Mouse (Mus musculus) liver, embryonic 14.5 days (tissue): Measurements from ENCODE around the gene Numbl. TPM values are rescaled to one million over a fixed set of nuclear protein-coding genes. Genes with fewer than 3 reads are reported as not detected.

ENCODE experiments used
- ATAC-seq: fragments of 200-750 bp; cut with Nextera tagmentation; 2 replicates; pipeline ENCODE4 v1.8.0; 2017; ENCODE audit warnings: moderate number of reproducible peaks, mild to moderate bottlenecking, moderate library complexity; ENCODE audit not compliant: insufficient read depth
- DNase-seq, 3 experiments: peaks; one replicate each; pipeline ENCODE4 v3.0.0-alpha.2; 2012 to 2013; ENCODE audit warnings: low read depth in 3 of 3, low spot score in 3 of 3
- H3K27ac ChIP-seq: fragments of 300-500 bp; sonication (generic); 2 replicates; pipeline ENCODE4 v1.5.1; 2014; ENCODE audit warnings: moderate library complexity, mild to moderate bottlenecking, control low read depth, inconsistent platforms
- H3K27me3 ChIP-seq: fragments of 300-500 bp; sonication (generic); 2 replicates; pipeline ENCODE4 v1.6.1; 2014; ENCODE audit warnings: mild to moderate bottlenecking, low read length, moderate library complexity; ENCODE audit not compliant: control insufficient read depth, insufficient read depth
- H3K36me3 ChIP-seq: fragments of 300-500 bp; sonication (generic); replicated peaks from 2 replicates; pipeline ENCODE4 v1.6.1; 2014; ENCODE audit warnings: low read depth; ENCODE audit not compliant: control insufficient read depth, insufficient read depth
- H3K4me1 ChIP-seq, 2 experiments: fragments of 200-500 bp in 1 of 2; fragments of 300-500 bp in 1 of 2; sonication (generic) in 1 of 2; replicated peaks; 2 replicates each; pipeline ENCODE4 v1.6.1; 2012 to 2014; ENCODE audit warnings: antibody characterized with exemption in 1 of 2, inconsistent platforms in 1 of 2, low read length in 1 of 2; ENCODE audit not compliant: control insufficient read depth in 2 of 2, insufficient read depth in 2 of 2
- H3K4me2 ChIP-seq: fragments of 300-500 bp; sonication (generic); 2 replicates; pipeline ENCODE4 v1.6.1; 2014; ENCODE audit warnings: low read depth, mild to moderate bottlenecking, control low read depth, moderate library complexity
- H3K4me3 ChIP-seq, 2 experiments: fragments of 200-500 bp in 1 of 2; fragments of 300-500 bp in 1 of 2; sonication (generic) in 1 of 2; 2 replicates each; pipeline ENCODE4 v1.5.1; 2012 to 2014; ENCODE audit warnings: low read depth in 2 of 2, low read length in 2 of 2, mild to moderate bottlenecking in 2 of 2, control low read depth in 1 of 2, inconsistent platforms in 1 of 2, moderate library complexity in 1 of 2; ENCODE audit not compliant: insufficient read depth in 1 of 2
- H3K9ac ChIP-seq: fragments of 300-500 bp; sonication (generic); replicated peaks from 2 replicates; pipeline ENCODE4 v1.6.1; 2014; ENCODE audit warnings: mild to moderate bottlenecking, control low read depth, moderate library complexity
- H3K9me3 ChIP-seq: fragments of 300-500 bp; sonication (generic); 2 replicates; pipeline ENCODE4 v1.6.1; 2016; ENCODE audit warnings: low read length, mixed read lengths; ENCODE audit not compliant: control insufficient read depth
- CTCF ChIP-seq: IDR thresholded peaks from 2 replicates; pipeline ENCODE4 v1.5.1; 2016; ENCODE audit warnings: antibody characterized with exemption, low read depth, control low read depth
- EP300 ChIP-seq: IDR thresholded peaks from 2 replicates; pipeline ENCODE4 v1.6.1; 2016; ENCODE audit warnings: antibody characterized with exemption, low read depth
- WGBS: fragments of 180-500 bp; shearing (Covaris S2); extraction: QIAGEN DNeasy Blood & Tissue Kit; methylation state at CpG from one replicate; pipeline ENCODE4 v1.1.7; 2014; ENCODE audit not compliant: insufficient replicate concordance; 5-methylcytosine and 5-hydroxymethylcytosine counted together
- polyA plus RNA-seq, 2 experiments: library from polyadenylated mRNA; depleted of rRNA in 1 of 2; stranded (reverse) in 1 of 2; unstranded in 1 of 2; fragments of >200 nt; fragmentation: Nextera tagmentation in 1 of 2; extraction: Ambion mirVana in 1 of 2; gene quantifications; 2 replicates each; pipeline versions ENCODE4 v1.2.1 to v1.2.3; 2012 to 2014

The Numbl gene
- polyA plus RNA-seq, 2 experiments: 0.72 to 1.9 TPM

DNA sequence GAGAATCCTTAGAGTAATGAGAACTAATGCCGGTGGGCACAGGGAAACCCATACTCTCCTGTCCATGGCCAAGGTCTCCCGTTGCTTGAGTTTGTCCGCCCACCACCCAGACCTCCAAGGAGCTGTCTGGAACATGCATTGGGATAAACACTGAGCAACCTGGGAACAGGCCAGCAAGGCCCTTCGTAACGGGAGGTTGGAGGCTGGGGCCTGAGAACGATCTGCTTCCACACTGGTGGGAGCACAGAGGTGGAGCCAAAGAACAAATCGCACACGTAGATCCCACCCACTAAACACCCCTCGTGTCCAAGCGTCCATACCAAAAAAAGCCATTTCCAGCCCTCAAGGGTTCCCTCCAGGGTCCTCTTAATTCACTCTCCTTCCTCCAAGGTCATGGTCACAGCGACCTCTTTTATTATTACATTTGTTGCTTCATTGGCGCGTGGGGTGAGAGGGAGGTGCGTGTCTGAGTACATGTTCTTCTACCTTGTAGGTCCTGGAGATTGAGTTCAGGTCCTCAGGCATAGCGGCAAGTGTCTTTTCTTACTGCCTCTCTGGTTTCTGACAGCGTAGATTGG lies 39.9 kb downstream of the Numbl start:
- Histone ChIP-seq H3K27ac (no peak overlapping the region), H3K36me3 (no peaks in the 10 kb centered on the region), H3K9me3 (no peaks in the 10 kb centered on the region), H3K9ac (no peak overlapping the region), H3K4me2 (no peak overlapping the region), H3K4me1 (no peaks in the 10 kb centered on the region), H3K27me3 (no peaks in the 10 kb centered on the region), H3K4me3 (no peak overlapping the region)
- DNase-seq (no peak), ATAC-seq (no peak)
- 68% methylated on average over 16 of the region's 16 CpGs for WGBS
- TF ChIP-seq EP300 (no peak), CTCF (no peak)

DNA sequence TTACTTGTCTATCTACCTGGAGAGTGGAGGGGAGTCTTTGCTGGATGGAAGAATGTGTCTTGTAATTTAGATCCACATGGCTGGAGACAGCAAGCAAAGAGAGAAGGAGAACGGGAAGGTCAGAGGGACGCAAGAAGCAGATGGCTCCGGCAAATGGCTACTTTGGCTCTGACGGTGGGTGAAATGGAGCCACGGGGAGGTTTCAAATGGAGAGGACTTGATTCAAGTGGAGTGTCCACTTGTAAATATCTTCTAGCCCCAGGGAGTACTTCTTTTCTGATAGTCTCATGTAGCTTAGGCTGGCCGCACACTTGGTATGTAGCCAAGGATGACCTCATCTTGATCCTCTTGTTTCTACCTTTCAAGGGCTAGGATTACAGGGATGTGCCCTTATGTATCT lies 40.6 kb downstream of the Numbl start:
- ATAC-seq: no peak

DNA sequence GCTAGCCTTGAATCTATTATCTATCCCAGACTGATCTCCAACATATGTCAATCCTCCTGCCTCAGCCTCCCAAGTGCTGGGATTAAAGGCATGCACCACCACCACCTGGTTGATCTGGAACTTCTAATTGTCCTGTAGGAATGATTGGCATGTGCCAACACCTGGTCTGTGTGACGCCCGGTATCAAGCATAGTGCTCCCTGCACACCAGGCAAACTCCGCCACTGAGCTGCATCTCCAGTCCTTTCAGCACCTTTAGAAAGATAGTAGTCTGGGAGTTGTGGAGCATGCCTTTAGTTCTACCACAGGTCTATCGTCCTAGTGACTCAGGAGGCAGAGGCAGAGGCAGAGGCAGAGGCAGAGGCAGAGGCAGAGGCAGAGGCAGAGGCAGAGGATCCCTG lies 42.1 kb downstream of the Numbl start:
- no peak overlapping the region for H3K27ac ChIP-seq
- no peaks in the 10 kb centered on the region for H3K36me3 ChIP-seq
- H3K4me2 ChIP-seq: no peak overlapping the region
- no peak for ATAC-seq
- no peaks in the 10 kb centered on the region for H3K27me3 ChIP-seq
- no peaks in the 10 kb centered on the region for H3K4me1 ChIP-seq
- no peak overlapping the region for H3K4me3 ChIP-seq
- TF ChIP-seq EP300 (no peak), CTCF (no peak)
- DNase-seq: no peak
- H3K9me3 ChIP-seq: no peaks in the 10 kb centered on the region
- no peak overlapping the region for H3K9ac ChIP-seq
- WGBS: 65% methylated on average over 4 of the region's 4 CpGs

More for the DNA sequence above, 40.6 kb downstream of the Numbl start:
- 74% methylated on average over 6 of the region's 6 CpGs for WGBS
- no peak overlapping the region for H3K27ac ChIP-seq
- no peak for DNase-seq
- H3K4me1 ChIP-seq: no peaks in the 10 kb centered on the region
- no peaks in the 10 kb centered on the region for H3K36me3 ChIP-seq
- H3K27me3 ChIP-seq: no peaks in the 10 kb centered on the region
- no peak for TF ChIP-seq EP300
- no peak for TF ChIP-seq CTCF
- no peak overlapping the region for H3K4me3 ChIP-seq
- H3K9me3 ChIP-seq: no peaks in the 10 kb centered on the region
- H3K4me2 ChIP-seq: no peak overlapping the region
- no peak overlapping the region for H3K9ac ChIP-seq

DNA sequence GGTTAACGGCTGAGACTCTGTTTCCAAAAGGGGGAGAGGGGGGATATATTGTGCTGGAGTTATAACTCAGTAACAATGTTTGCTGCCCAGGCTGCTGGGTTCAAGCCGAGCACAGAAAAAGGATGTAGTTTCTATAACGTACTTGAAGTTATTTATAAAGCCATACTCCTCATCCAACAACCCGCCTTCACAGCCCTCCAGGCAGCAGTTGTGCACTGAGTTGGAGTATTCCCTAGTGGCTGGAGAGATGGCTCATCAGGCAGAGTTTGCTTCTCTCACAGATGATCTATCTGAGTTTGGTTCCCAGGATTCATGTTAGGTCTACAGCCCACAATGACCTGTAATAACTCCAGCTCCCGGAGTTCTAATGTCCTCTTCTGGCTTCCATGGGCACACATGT lies 42.6 kb downstream of the Numbl start:
- H3K36me3 ChIP-seq: no peaks in the 10 kb centered on the region
- no peak overlapping the region for H3K4me3 ChIP-seq
- ATAC-seq: no peak
- no peaks in the 10 kb centered on the region for H3K27me3 ChIP-seq
- 62% methylated on average over 5 of the region's 5 CpGs for WGBS
- TF ChIP-seq CTCF (no peak), EP300 (no peak)
- H3K27ac ChIP-seq: no peak overlapping the region
- no peak for DNase-seq
- H3K9ac ChIP-seq: no peak overlapping the region
- no peaks in the 10 kb centered on the region for H3K9me3 ChIP-seq
- no peak overlapping the region for H3K4me2 ChIP-seq
- H3K4me1 ChIP-seq: no peaks in the 10 kb centered on the region

DNA sequence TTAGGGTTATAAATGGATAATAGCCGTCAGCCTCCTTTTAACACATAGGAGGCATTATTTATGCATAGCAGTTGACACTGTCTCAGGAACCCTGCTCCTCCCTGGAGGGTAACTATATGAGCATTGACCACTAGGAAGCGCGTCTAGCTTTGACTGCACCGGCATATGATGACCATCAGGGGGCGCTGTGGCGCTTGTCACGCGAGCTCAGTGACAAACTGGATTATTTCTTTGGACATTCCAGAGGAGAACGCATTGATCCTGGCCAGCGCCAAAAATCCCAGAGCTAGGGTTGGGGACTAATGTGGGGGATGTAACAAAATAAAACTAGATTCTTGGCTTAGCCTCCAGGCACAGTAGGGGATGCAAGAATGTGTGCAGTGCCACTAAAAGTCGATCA lies 43.9 kb downstream of the Numbl start:
- ATAC-seq: no peak
- Histone ChIP-seq H3K27ac (no peak overlapping the region), H3K9ac (no peak overlapping the region), H3K4me2 (no peak overlapping the region), H3K36me3 (no peaks in the 10 kb centered on the region), H3K4me1 (no peaks in the 10 kb centered on the region), H3K4me3 (no peak overlapping the region), H3K27me3 (no peaks in the 10 kb centered on the region), H3K9me3 (no peaks in the 10 kb centered on the region)
- peak in 1 of 3 experiments; percentile 43 for DNase-seq
- TF ChIP-seq CTCF (peak; percentile 94), EP300 (no peak)
- 10% methylated on average over 11 of the region's 11 CpGs for WGBS
